Mouse (Mus musculus) induced T-regulatory cell, adult 2 months (primary cell): ENCODE results near the gene Apoc2.

ENCODE experiments used
- DNase-seq: peaks from one replicate; pipeline ENCODE4 v3.0.0-alpha.2; 2012; ENCODE audit warnings: low read depth

Apoc2 gene

GRCm38 (mm10) chr7:19628536-19629360 lies 49.0 kb downstream of the Apoc2 start:
- peak; percentile 100 for DNase-seq

GRCm38 (mm10) chr7:19628192-19628535 lies 49.6 kb downstream of the Apoc2 start:
- no peak for DNase-seq

DNA sequence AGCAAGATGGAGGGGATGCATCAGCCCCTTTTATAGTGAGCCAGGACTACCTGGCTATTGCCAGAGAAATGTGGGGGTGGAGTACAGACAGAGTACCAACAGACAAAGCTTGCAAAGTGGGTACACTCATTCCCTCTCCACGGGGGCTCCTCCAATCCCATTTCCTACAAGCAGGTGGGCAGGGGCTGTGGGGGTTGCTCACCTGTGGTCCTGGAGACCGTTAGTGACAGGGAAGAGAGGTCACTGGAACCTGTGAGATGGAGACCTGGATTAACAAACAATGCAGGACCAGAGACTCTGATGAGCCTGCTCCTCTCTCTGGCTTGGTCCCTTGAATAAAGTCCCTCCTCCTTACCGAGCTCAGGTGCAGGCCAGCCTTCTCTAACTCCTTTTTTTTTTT lies 50.0 kb downstream of the Apoc2 start:
- DNase-seq, result no peak

- no peak for DNase-seq
Measured at GRCm38 (mm10) chr7:19623433-19623832, 54.3 kb downstream of the Apoc2 start.

GRCm38 (mm10) chr7:19622241-19622640 lies 55.5 kb downstream of the Apoc2 start:
- DNase-seq, result no peak
